Mouse (Mus musculus): ENCODE data around the gene Arl3.

The Arl3 gene

GRCm38 (mm10) chr19:46518352-46518787 is 54.6 kb downstream of the Arl3 start:
- no peak for DNase-seq (ENCODE audit: low read depth, low spot score)

- no peak for DNase-seq (ENCODE audit: low read depth, low spot score)
Measured at GRCm38 (mm10) chr19:46517529-46518351, 55.3 kb downstream of the Arl3 start.

- DNase-seq (ENCODE audit: low read depth, low spot score): no peak
Measured at GRCm38 (mm10) chr19:46516667-46517528, 56.1 kb downstream of the Arl3 start.

GRCm38 (mm10) chr19:46515287-46515821 is 57.6 kb downstream of the Arl3 start:
- no peak for DNase-seq (ENCODE audit: low read depth, low spot score)

- no peak for DNase-seq (ENCODE audit: low read depth, low spot score)
Measured at GRCm38 (mm10) chr19:46514387-46514786, 58.6 kb downstream of the Arl3 start.

- no peak for DNase-seq (ENCODE audit: low read depth, low spot score)
Measured at GRCm38 (mm10) chr19:46511263-46511662, 61.7 kb downstream of the Arl3 start.

GRCm38 (mm10) chr19:46510824-46511223 is 62.2 kb downstream of the Arl3 start:
- no peak for DNase-seq (ENCODE audit: low read depth, low spot score)

GRCm38 (mm10) chr19:46510401-46510800 is 62.6 kb downstream of the Arl3 start:
- no peak for DNase-seq (ENCODE audit: low read depth, low spot score)

- no peak for DNase-seq (ENCODE audit: low read depth, low spot score)
Measured at GRCm38 (mm10) chr19:46509736-46510135, 63.3 kb downstream of the Arl3 start.

- no peak for DNase-seq (ENCODE audit: low read depth, low spot score)
Measured at GRCm38 (mm10) chr19:46509202-46509601, 63.8 kb downstream of the Arl3 start.

- no peak for DNase-seq (ENCODE audit: low read depth, low spot score)
Measured at GRCm38 (mm10) chr19:46508738-46509137, 64.3 kb downstream of the Arl3 start.

GRCm38 (mm10) chr19:46507806-46508205 is 65.2 kb downstream of the Arl3 start:
- no peak for DNase-seq (ENCODE audit: low read depth, low spot score)

GRCm38 (mm10) chr19:46507181-46507581 is 65.8 kb downstream of the Arl3 start:
- DNase-seq (ENCODE audit: low read depth, low spot score): no peak

- DNase-seq (ENCODE audit: low read depth, low spot score): no peak
Measured at GRCm38 (mm10) chr19:46506372-46506717, 66.7 kb downstream of the Arl3 start.

- no peak for DNase-seq (ENCODE audit: low read depth, low spot score)
Measured at GRCm38 (mm10) chr19:46505646-46506371, 67.2 kb downstream of the Arl3 start.

GRCm38 (mm10) chr19:46504822-46505417 is 68.1 kb downstream of the Arl3 start:
- DNase-seq (ENCODE audit: low read depth, low spot score): no peak

- DNase-seq (ENCODE audit: low read depth, low spot score): no peak
Measured at GRCm38 (mm10) chr19:46504085-46504552, 68.9 kb downstream of the Arl3 start.

GRCm38 (mm10) chr19:46503351-46504084 is 69.5 kb downstream of the Arl3 start:
- no peak for DNase-seq (ENCODE audit: low read depth, low spot score)

GRCm38 (mm10) chr19:46502471-46503166 is 70.4 kb downstream of the Arl3 start:
- DNase-seq (ENCODE audit: low read depth, low spot score): no peak

- no peak for DNase-seq (ENCODE audit: low read depth, low spot score)
Measured at GRCm38 (mm10) chr19:46502069-46502455, 70.9 kb downstream of the Arl3 start.

Data from brain, embryonic 18.5 days (tissue).